Mouse (Mus musculus): Measurements from ENCODE around the gene Jhy. TPM values are rescaled to one million over a fixed set of nuclear protein-coding genes. Genes with fewer than 3 reads are reported as not detected.

Jhy gene
- total RNA-seq, 2 experiments from 2014 or later = 0.64 to 0.99 TPM

DNA sequence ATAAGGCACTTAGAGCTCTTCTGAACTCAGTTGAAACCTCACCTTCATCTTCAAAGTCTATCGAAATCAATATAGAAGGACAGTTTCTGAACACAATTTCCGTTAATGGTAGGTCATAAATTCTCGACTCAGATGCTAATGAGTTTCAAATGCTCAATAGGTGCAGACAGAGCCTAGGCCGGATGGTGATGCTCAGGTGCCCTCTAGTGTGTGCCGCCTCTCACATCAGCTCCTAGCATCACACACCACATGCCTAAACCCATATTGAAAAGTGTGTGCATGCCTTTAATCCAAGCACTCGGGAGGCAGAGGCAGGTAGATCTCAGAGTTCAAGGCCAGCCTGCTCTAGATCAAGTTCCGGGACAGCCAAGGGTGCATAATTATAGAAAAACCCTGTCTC lies 26.5 kb downstream of the Jhy start:
- intact Hi-C loops (cut with DNase I) = no loop called here
- peak in 1 of 2 experiments; percentile 9 for DNase-seq (ENCODE audit: low spot score in 2 of 2)

DNA sequence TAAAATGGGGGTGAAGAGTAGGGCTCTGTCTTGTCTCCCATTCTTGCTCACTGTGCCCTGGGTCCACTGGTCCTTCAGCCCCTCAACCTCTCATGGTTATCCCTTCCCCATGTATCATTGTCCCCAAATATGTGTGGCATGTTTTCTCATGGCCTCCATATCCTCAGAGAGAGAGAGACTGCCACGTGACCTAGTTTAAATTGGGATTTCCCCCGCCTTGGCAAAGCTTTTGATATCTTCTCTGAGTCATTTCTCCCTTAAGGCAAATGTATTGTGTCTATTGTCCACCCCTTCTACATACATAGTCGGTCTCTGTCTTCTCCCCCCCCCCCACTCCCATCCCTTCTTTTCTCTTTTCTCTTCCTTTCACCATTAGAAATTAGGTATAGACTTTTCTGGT lies 30.6 kb downstream of the Jhy start:
- intact Hi-C loops (cut with DNase I) = no loop called here
- DNase-seq (ENCODE audit: low spot score in 2 of 2) = peak in 1 of 2 experiments; percentile 24

DNA sequence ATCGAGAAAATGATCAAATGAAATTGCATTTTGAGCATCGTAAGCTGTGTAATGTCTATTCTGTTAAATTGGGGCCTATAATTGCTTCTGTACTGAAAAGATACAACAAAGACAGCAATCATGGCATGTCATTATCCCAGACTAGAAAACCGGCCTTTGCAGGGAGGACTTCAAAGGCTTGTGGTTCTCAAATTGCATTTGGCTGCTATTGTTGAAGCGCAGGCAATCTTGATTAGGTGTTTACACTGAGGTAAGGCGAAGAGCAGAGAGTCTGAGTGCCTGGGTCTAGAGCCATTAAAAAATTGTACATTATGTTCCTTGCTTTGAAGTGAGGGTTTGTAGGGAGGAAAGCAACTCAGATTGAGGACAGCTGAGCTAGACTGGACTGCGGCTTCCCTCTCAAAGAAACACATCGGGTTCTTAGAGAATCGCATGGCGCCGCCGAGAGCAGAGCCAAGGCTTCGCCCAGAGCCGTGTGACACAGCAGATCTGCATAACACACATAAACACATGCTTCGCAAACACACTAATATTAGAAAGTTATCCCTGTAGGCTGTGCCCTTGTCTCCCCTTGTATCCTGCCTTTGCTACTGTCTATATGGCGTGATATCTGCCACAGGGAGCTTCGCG lies 36.5 kb downstream of the Jhy start:
- DNase-seq (ENCODE audit: low spot score in 2 of 2) = no peak
- intact Hi-C loops (cut with DNase I) = no loop called here

- intact Hi-C loops (cut with DNase I) = no loop called here
Observed at GRCm38 (mm10) chr9:40917871-40918613, 45.9 kb downstream of the Jhy start.

GRCm38 (mm10) chr9:40908915-40909314 lies 55.0 kb downstream of the Jhy start:
- intact Hi-C loops (cut with DNase I) = no loop called here
- DNase-seq (ENCODE audit: low spot score in 2 of 2) = no peak

More at GRCm38 (mm10) chr9:40917871-40918613, 45.9 kb downstream of the Jhy start:
- no peak for DNase-seq (ENCODE audit: low spot score in 2 of 2)

DNA sequence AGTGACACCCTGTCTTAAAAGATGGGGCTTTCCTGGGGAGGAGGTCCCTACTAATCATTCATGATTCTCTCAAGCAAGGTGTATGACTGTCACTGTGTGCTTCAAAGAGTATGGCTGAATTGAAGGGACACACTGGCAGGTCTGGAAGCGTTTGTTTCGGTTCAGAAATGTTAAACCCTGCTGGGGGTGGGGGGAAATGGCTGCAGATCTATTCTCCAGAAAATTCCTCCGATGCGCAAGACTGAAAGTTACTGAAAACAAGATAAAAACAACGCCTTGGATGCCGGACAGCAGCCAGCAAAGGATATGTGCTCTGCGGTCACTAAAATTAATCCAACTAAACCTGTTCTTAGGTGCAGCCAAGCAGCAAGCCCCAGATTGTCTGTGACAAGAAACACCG lies 55.5 kb downstream of the Jhy start:
- DNase-seq (ENCODE audit: low spot score in 2 of 2) = no peak
- intact Hi-C loops (cut with DNase I) = no loop called here

DNA sequence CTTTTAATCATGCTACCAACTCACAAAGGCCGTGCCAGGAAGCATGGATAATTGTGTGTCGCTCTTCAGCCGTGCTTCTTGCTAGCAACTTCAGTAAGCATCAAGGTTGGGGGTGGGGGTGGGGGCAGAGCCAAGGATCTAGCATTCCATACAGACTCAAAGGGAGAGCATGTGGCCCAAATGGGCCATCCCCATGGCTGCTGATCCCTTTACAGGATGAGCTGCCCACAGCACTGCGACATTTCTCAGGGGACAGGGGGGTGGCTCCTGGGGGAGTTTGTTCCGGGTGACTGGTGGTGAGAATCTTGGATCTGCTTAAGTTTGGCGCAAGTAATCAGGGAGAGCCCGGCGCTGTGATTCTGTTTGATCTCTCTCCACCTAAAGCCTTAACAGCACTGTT lies 56.5 kb downstream of the Jhy start:
- intact Hi-C loops (cut with DNase I) = no loop called here
- no peak for DNase-seq (ENCODE audit: low spot score in 2 of 2)

GRCm38 (mm10) chr9:40892456-40892855 lies 71.5 kb downstream of the Jhy start:
- no peak for DNase-seq (ENCODE audit: low spot score in 2 of 2)
- intact Hi-C loops (cut with DNase I) = no loop called here

GRCm38 (mm10) chr9:40889389-40889788 lies 74.5 kb downstream of the Jhy start:
- no peak for DNase-seq (ENCODE audit: low spot score in 2 of 2)
- intact Hi-C loops (cut with DNase I) = no loop called here

DNA sequence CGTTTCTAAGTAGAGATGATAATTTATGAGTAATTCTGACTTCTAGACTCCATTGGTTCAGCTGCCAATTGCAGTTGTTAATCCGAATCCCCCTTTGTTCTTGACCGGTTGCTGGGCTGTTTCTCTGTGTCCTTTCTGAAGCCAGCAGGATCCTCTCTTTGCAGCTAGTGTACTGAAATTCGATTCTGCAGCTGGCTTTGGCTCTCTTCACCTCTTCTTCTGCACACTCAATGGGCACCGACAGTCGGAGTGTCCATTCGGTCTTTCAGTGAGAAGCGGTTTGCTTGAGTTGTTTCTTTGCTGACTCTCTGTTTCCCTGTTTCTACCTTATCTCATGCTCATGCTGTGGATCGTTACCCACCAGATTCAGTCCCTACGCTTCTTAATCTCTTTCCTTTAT lies 78.2 kb downstream of the Jhy start:
- DNase-seq (ENCODE audit: low spot score in 2 of 2) = no peak
- intact Hi-C loops (cut with DNase I) = no loop called here

DNA sequence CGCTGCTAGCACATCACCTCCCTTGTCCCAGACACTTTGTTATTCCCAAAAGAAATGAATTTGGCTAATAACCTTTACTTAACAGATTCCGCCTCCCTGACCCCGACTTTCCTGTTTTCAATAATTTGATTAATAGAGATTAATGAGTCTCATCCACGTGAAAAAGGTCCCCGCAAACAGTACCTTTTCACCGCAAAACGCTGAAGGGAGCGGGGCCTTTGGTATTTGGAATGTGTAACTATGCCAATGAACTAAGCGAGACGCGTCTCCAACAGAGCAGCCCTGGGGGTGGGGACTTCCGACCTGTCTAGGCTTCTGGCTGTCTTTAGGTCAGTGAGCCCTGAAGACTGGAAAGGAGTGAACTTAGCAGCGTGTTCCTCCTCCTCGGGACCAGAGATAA lies 84.9 kb downstream of the Jhy start:
- DNase-seq (ENCODE audit: low spot score in 2 of 2) = no peak
- intact Hi-C loops (cut with DNase I) = no loop called here

DNA sequence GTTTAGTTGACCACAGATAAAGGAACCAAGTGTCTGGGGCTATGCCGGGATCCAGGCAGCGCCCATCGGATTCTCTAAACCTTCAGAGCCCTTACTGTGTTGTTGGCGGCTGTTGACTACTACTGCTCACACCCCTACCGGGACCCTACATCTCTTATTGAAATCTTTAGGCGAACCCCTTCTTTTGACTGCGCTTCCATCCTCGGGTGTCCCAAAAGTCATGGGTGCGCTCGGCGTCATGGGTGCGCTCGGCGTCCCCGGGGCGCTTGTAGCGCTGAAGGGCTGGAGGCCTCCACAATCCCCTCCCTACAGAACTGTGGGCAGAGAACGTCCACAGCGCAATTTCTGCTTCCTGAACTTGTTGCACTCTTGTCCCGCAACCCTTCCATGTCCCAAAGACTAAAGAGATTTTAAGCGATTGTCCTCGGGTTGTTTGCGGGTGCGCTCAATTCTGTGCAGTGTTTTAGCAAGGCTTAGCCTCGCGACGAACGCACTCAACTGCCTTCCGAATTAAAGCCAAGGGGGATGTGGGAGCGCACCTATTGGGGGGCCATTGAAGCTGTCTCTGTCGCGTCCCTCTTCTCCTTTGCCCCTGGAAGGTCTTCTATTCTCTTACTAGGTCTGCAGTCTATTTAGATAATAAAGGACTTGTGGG lies 85.5 kb downstream of the Jhy start:
- DNase-seq (ENCODE audit: low spot score in 2 of 2) = no peak
- intact Hi-C loops (cut with DNase I) = no loop called here

DNA sequence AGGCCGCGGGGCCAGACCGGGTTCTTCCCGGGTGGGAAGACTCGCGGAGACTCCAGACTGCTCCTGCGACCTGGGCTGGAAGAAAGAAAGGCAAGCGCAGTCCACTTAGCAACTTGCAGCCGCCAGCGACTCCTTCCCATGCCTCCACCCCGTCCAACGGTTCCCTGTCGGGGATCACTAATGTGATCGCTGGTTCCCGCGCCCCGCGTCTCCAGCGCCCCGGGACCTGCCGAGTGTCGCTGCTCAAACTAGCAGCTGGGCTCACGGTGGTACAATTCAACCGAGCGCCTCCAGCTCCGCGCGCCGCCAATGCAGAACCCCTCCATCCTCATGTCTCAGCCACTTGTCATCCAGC lies 86.1 kb downstream of the Jhy start:
- peak in 1 of 2 experiments; percentile 10 for DNase-seq (ENCODE audit: low spot score in 2 of 2)
- intact Hi-C loops (cut with DNase I) = no loop called here

DNA sequence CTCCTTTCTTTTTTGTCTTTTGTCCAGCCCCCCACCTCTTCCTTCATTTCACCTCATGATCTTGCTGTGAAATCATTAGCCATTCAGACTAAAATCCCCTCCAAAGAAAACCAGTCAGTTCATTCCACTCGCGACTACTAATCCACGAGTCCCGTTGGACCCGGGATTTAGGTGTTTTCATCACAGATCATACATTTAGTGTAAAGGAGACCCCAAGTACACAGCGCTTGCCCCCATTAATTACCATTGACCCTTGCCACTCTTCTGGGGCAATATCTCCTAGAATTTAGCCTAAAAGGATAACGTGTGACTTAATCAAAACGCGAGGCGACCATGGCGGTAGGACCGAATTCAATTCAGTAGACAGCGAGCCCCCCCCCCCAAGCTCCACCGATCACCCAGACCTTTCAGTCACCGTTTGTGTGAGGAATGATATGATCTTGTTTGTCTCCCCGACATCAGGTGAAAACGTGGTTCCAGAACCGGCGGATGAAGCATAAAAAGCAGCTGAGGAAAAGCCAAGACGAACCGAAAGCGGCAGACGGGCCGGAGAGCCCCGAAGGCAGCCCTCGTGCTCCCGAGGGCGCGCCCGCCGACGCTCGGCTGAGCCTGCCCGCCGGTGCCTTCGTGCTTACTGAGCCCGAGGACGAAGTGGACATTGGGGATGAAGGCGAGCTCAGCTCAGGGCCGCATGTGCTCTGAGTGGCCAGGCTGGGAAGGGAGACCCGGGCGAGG lies 86.6 kb downstream of the Jhy start:
- intact Hi-C loops (cut with DNase I) = no loop called here
- DNase-seq (ENCODE audit: low spot score in 2 of 2) = peak in 1 of 2 experiments; percentile 2

DNA sequence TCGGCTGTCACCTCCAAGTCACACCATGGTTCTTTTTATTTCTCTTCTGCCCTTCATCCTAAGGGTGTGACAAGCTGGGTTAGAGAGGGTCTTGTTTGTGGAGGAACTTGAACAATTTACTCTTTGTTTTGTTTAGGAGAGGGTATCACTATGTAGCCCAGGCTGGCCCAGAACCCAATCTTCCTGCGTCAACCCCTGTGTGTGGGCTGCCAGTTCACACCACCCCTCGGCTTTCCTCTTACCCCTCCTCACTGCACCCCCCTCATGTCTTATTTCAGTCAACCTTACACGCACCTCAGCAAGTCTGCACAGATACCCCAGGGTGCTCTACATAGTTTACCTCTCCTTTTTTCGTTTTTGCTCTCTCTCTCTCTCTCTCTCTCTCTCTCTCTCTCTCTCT lies 87.2 kb downstream of the Jhy start:
- intact Hi-C loops (cut with DNase I) = no loop called here
- no peak for DNase-seq (ENCODE audit: low spot score in 2 of 2)

GRCm38 (mm10) chr9:40876164-40876563 lies 87.8 kb downstream of the Jhy start:
- intact Hi-C loops (cut with DNase I) = no loop called here
- no peak for DNase-seq (ENCODE audit: low spot score in 2 of 2)

- DNase-seq (ENCODE audit: low spot score in 2 of 2) = no peak
- intact Hi-C loops (cut with DNase I) = no loop called here
Observed at GRCm38 (mm10) chr9:40875431-40875830, 88.5 kb downstream of the Jhy start.

GRCm38 (mm10) chr9:40874961-40875360 lies 89.0 kb downstream of the Jhy start:
- intact Hi-C loops (cut with DNase I) = no loop called here
- no peak for DNase-seq (ENCODE audit: low spot score in 2 of 2)

DNA sequence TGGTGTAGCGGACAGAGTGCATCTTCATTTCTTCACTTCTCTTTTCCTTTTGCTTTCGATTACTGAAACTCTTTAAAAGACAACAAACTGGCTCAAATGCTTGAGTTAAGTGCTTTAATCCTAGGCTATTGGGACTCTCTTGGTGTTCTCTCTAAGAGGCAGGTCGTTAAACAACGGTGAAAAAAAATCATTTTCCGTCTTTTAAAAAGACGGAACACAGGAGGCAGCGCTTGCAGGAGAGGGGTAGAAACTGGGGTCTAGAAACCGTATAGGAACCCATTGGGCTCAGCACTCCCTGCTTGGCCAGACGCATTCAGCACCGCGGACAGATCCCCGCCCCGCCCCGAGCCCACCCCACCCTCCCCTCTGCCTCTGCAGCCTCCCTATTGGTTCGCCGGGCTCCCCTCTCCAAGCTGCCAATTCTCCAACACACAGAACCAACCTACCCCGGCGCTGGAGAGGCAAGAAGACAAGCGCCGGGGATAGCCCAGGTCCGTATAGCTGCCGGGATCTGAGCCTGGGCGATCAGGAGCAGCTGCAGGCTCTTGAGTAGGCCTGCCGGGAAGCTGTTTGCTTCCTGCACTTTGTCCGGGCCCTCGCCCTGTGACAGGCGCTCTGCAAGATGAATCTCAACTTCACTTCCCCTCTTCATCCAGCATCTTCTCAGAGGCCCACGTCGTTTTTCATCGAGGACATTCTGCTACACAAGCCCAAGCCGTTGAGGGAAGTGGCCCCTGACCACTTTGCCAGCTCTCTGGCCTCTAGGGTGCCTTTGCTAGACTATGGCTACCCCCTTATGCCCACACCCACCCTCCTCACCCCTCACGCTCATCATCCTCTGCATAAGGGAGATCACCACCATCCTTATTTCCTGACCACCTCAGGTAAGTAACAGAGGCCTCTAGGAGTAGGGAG lies 90.1 kb downstream of the Jhy start, which contains the start of gene Bsx:
Gene Bsx, plus strand, starts transcription at position 572 of the 915 bp plus-strand sequence.
- DNase-seq (ENCODE audit: low spot score in 2 of 2) = no peak
- intact Hi-C loops (cut with DNase I) = loop anchor here (2.0 kb wide), 1 partner anchor 53 kb away; no protein-coding TSS in a partner anchor

All from left cerebral cortex, postnatal 25 days (tissue).